Mouse (Mus musculus) erythroblast, embryonic 14.5 days (primary cell): Measurements from ENCODE around the gene Kcnq2. TPM values are rescaled to one million over a fixed set of nuclear protein-coding genes. Genes with fewer than 3 reads are reported as not detected.

ENCODE experiments used
- H3K27me3 ChIP-seq: 2 replicates; pipeline ENCODE4 v1.6.1; 2012; ENCODE audit warnings: inconsistent platforms; ENCODE audit not compliant: control insufficient read depth
- H3K36me3 ChIP-seq: 2 replicates; pipeline ENCODE4 v1.6.1; 2012; ENCODE audit warnings: mild to moderate bottlenecking, inconsistent platforms; ENCODE audit not compliant: control insufficient read depth
- H3K4me1 ChIP-seq: 2 replicates; pipeline ENCODE4 v1.6.1; 2012; ENCODE audit warnings: inconsistent platforms; ENCODE audit not compliant: control insufficient read depth
- H3K4me3 ChIP-seq: replicated peaks from 2 replicates; pipeline ENCODE3; 2012; ENCODE audit warnings: moderate library complexity, mild to moderate bottlenecking, inconsistent platforms
- H3K9me3 ChIP-seq: 2 replicates; pipeline ENCODE4 v1.6.1; 2012; ENCODE audit warnings: low read length, inconsistent platforms, mixed read lengths; ENCODE audit not compliant: control insufficient read depth
- GATA1 ChIP-seq: IDR thresholded peaks from 2 replicates; pipeline ENCODE4 v1.6.1; 2012; ENCODE audit warnings: low read length, inconsistent platforms, mixed read lengths
- TAL1 ChIP-seq: IDR thresholded peaks from 3 replicates; pipeline ENCODE4 v1.6.1; 2012; ENCODE audit warnings: low read length, inconsistent platforms, mixed read lengths
- polyA plus RNA-seq: library from polyadenylated mRNA; stranded (reverse); fragments of >175 nt; gene quantifications from 2 replicates; pipeline ENCODE4 v1.2.3, GENCODE M21; 2012

Kcnq2 gene
- polyA plus RNA-seq, 1 experiment = 0.01 TPM

- H3K27me3 ChIP-seq = peaks cover 33% of the 10 kb centered on the region
- no peaks in the 10 kb centered on the region for H3K9me3 ChIP-seq
- no peaks in the 10 kb centered on the region for H3K4me1 ChIP-seq
- H3K36me3 ChIP-seq = no peaks in the 10 kb centered on the region
- TF ChIP-seq GATA1 (no peak), TAL1 (no peak)
- no peak within 1 kb of the TSS for H3K4me3 ChIP-seq
These were observed 91.7 kb downstream of the Kcnq2 start, which contains the start of gene Chrna4 for GRCm38 (mm10) chr2:181043437-181043836. Gene Chrna4 (minus strand): TSS chr2:181043546.

- Histone ChIP-seq H3K4me1 (no peaks in the 10 kb centered on the region), H3K27me3 (peaks cover 44% of the 10 kb centered on the region), H3K9me3 (no peaks in the 10 kb centered on the region), H3K4me3 (no peak overlapping the region), H3K36me3 (no peaks in the 10 kb centered on the region)
- TF ChIP-seq GATA1 (no peak), TAL1 (no peak)
These were observed 92.7 kb downstream of the Kcnq2 start for GRCm38 (mm10) chr2:181042376-181042775.

DNA sequence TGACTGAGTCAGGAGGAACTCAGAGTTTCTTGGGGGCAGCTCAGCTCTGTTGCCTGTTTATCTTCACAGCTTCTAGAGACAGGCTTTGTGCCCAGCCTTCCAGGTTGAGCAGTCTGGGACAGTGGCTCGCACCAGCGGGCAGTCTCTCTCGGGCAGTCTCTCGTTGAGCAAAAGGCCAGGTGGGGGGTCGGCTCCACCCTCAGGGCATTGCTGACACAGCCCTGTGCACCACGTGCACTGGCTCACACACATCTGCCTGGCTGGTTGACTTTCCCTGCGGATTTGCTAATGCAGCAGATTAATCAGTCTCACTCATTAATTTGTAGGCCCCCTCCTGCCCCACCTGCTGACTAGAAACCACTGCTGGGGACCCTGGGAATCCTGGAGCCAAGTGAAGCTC, 93.2 kb downstream of the Kcnq2 start:
- Histone ChIP-seq H3K9me3 (no peaks in the 10 kb centered on the region), H3K4me3 (no peak overlapping the region), H3K4me1 (no peaks in the 10 kb centered on the region), H3K27me3 (peaks cover 48% of the 10 kb centered on the region), H3K36me3 (no peaks in the 10 kb centered on the region)
- TF ChIP-seq TAL1 (no peak), GATA1 (no peak)

- no peak overlapping the region for H3K4me3 ChIP-seq
- H3K36me3 ChIP-seq = no peaks in the 10 kb centered on the region
- TF ChIP-seq GATA1 (no peak), TAL1 (no peak)
- H3K9me3 ChIP-seq = no peaks in the 10 kb centered on the region
- peaks cover 56% of the 10 kb centered on the region for H3K27me3 ChIP-seq
- no peaks in the 10 kb centered on the region for H3K4me1 ChIP-seq
These were observed 95.8 kb downstream of the Kcnq2 start for GRCm38 (mm10) chr2:181039356-181039680.

DNA sequence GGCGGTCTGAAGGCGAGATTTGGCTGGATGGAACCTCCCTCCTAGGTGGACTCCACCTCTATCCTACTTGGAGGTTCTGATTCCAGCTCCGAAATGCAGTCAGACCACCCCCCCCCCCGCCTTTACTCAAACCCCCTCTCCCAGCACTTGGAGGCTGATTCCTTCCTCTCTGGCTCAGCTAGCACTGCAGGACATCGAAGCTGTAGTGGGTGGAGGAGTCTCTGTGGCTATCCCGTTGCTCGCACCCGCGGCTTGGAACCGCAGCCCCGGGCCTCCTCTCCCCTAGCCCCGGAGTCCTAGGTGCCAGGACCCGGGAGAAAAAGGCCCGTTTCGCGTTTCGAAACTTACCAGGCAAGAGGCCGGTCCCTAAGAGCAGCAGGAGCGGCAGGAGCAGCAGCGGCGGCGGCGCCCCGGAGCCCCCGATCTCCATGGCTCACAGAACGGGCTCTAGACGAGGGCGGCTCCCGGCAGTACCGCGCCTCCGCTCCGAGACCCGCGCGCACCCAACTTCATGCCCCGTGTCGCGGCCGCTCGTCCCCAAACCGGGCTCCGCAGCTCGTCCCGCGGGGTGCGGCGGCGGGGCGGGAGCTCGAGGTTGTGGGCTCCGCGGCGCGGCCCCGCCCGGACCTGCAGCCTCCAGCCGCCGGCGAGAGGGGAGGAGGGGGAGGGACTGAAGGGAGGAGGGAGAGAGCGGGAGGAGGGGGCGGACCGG, 96.3 kb downstream of the Kcnq2 start:
- TF ChIP-seq TAL1 (no peak), GATA1 (no peak)
- Histone ChIP-seq H3K27me3 (peaks cover 56% of the 10 kb centered on the region), H3K4me3 (no peak overlapping the region), H3K4me1 (no peaks in the 10 kb centered on the region), H3K9me3 (no peaks in the 10 kb centered on the region), H3K36me3 (no peaks in the 10 kb centered on the region)

- TF ChIP-seq GATA1 = no peak
- no peak for TF ChIP-seq TAL1
- H3K4me1 ChIP-seq = no peaks in the 10 kb centered on the region
- H3K4me3 ChIP-seq = no peak overlapping the region
- H3K27me3 ChIP-seq = peaks cover 53% of the 10 kb centered on the region
- H3K36me3 ChIP-seq = no peaks in the 10 kb centered on the region
- no peaks in the 10 kb centered on the region for H3K9me3 ChIP-seq
These were observed 98.5 kb downstream of the Kcnq2 start for GRCm38 (mm10) chr2:181036561-181036960.

DNA sequence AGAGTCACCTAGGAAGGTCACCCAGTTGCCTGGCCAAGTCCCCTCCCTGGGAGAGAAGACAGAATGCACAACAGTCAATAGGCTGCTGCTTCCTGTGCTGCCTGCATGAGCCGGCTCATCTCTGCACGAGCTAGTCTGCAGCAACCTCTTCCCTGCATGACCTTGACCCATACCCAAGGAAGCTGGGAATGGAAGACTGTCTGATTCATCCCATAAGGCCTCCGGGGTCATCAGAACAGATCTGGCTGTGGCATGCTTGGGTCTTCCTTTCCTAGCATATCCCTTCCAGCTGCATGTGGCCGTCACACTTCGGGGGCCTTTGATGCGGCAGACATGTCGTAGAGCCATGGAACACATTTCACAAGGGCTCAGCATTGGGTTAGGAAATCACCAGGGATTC, 99.9 kb downstream of the Kcnq2 start:
- TF ChIP-seq GATA1 (no peak), TAL1 (no peak)
- Histone ChIP-seq H3K9me3 (no peaks in the 10 kb centered on the region), H3K4me1 (no peaks in the 10 kb centered on the region), H3K4me3 (no peak overlapping the region), H3K36me3 (no peaks in the 10 kb centered on the region), H3K27me3 (peaks cover 41% of the 10 kb centered on the region)

- TF ChIP-seq GATA1 = no peak
- no peak for TF ChIP-seq TAL1
- H3K36me3 ChIP-seq = no peaks in the 10 kb centered on the region
- H3K9me3 ChIP-seq = no peaks in the 10 kb centered on the region
- no peak overlapping the region for H3K4me3 ChIP-seq
- H3K27me3 ChIP-seq = peaks cover 22% of the 10 kb centered on the region
- no peaks in the 10 kb centered on the region for H3K4me1 ChIP-seq
These were observed 101.8 kb downstream of the Kcnq2 start for GRCm38 (mm10) chr2:181033310-181033709.

- Histone ChIP-seq H3K9me3 (no peaks in the 10 kb centered on the region), H3K4me1 (no peaks in the 10 kb centered on the region), H3K27me3 (peaks cover 13% of the 10 kb centered on the region), H3K36me3 (no peaks in the 10 kb centered on the region), H3K4me3 (no peak overlapping the region)
- TF ChIP-seq GATA1 = no peak
- no peak for TF ChIP-seq TAL1
These were observed 102.7 kb downstream of the Kcnq2 start for GRCm38 (mm10) chr2:181032407-181032806.
